Mouse (Mus musculus) adrenal gland, postnatal 36 days (tissue): ENCODE measurements at regions not wholly inside any gene's neighbourhood (a gene's known extent, or its start where the extent isn't known, plus 50 kb on each side); places are given as distances from the start of the nearest gene placed in this dataset.
A peak's percentile ranks its signal among the peaks of the same experiment; 100 is the strongest.

Experiments used
- DNase-seq, 2 experiments: peaks; one replicate each; pipeline ENCODE4 v3.0.0; 2021; ENCODE audit warnings: mixed read lengths in 1 of 2

- no peak for DNase-seq
Observed at GRCm38 (mm10) chr2:159523739-159524138, 729.1 kb downstream of the Dhx35 start.

- DNase-seq, result peak; percentile 87 to 89
Observed at GRCm38 (mm10) chr2:159534951-159535350, 740.3 kb downstream of the Dhx35 start.

GRCm38 (mm10) chr2:159539261-159539660 lies 744.7 kb downstream of the Dhx35 start:
- DNase-seq, result no peak

GRCm38 (mm10) chr2:159557567-159557966 lies 763.0 kb downstream of the Dhx35 start:
- no peak for DNase-seq

GRCm38 (mm10) chr2:159565255-159565654 lies 768.7 kb downstream of the Gm826 start:
- no peak for DNase-seq

- DNase-seq, result peak; percentile 1 to 13
Observed at GRCm38 (mm10) chr2:159565921-159566320, 768.0 kb downstream of the Gm826 start.

- DNase-seq, result peak; percentile 84
Observed at GRCm38 (mm10) chr2:159566461-159566860, 767.5 kb downstream of the Gm826 start.

- no peak for DNase-seq
Observed at GRCm38 (mm10) chr2:159568391-159568790, 765.6 kb downstream of the Gm826 start.

GRCm38 (mm10) chr2:159571862-159572261 lies 762.1 kb downstream of the Gm826 start:
- DNase-seq, result no peak

GRCm38 (mm10) chr2:159575271-159575670 lies 758.7 kb downstream of the Gm826 start:
- no peak for DNase-seq

GRCm38 (mm10) chr2:159583103-159583502 lies 750.9 kb downstream of the Gm826 start:
- DNase-seq, result no peak

GRCm38 (mm10) chr2:159584641-159585040 lies 749.3 kb downstream of the Gm826 start:
- DNase-seq, result no peak

GRCm38 (mm10) chr2:159586697-159587473 lies 747.1 kb downstream of the Gm826 start:
- peak; percentile 14 to 21 for DNase-seq

- no peak for DNase-seq
Observed at GRCm38 (mm10) chr2:159591396-159592124, 742.4 kb downstream of the Gm826 start.

GRCm38 (mm10) chr2:159592841-159593240 lies 741.1 kb downstream of the Gm826 start:
- DNase-seq, result peak; percentile 67 to 71

GRCm38 (mm10) chr2:159596285-159596684 lies 737.7 kb downstream of the Gm826 start:
- no peak for DNase-seq

GRCm38 (mm10) chr2:159598080-159598479 lies 735.9 kb downstream of the Gm826 start:
- no peak for DNase-seq

- DNase-seq, result no peak
Observed at GRCm38 (mm10) chr2:159607191-159607590, 726.8 kb downstream of the Gm826 start.

GRCm38 (mm10) chr2:159610451-159610850 lies 723.5 kb downstream of the Gm826 start:
- no peak for DNase-seq

- DNase-seq, result peak; percentile 11 to 16
Observed at GRCm38 (mm10) chr2:159616685-159617084, 717.3 kb downstream of the Gm826 start.

- DNase-seq, result no peak
Observed at GRCm38 (mm10) chr2:159621261-159621660, 712.7 kb downstream of the Gm826 start.

- no peak for DNase-seq
Observed at GRCm38 (mm10) chr2:159622141-159622669, 711.8 kb downstream of the Gm826 start.

- no peak for DNase-seq
Observed at GRCm38 (mm10) chr2:159625306-159625705, 708.7 kb downstream of the Gm826 start.
